Mouse (Mus musculus) ES-Bruce4 (cell line): ENCODE data around the gene Vangl1. TPM values are rescaled to one million over a fixed set of nuclear protein-coding genes. Genes with fewer than 3 reads are reported as not detected.

ENCODE experiments used
- H3K27ac ChIP-seq: 2 replicates; pipeline ENCODE4 v1.5.1; 2012; ENCODE audit warnings: low read length, inconsistent platforms; ENCODE audit not compliant: insufficient read depth
- H3K27me3 ChIP-seq: 2 replicates; pipeline ENCODE4 v1.6.1; 2012; ENCODE audit warnings: mild to moderate bottlenecking, low read length, inconsistent platforms; ENCODE audit not compliant: control insufficient read depth, poor library complexity, insufficient read depth, severe bottlenecking
- H3K36me3 ChIP-seq: 2 replicates; pipeline ENCODE4 v1.6.1; 2012; ENCODE audit warnings: inconsistent platforms, mild to moderate bottlenecking, low read length, moderate library complexity; ENCODE audit not compliant: control insufficient read depth, poor library complexity, insufficient read depth, severe bottlenecking
- H3K4me1 ChIP-seq: one replicate; pipeline ENCODE4 v1.8.1; 2011; ENCODE audit warnings: low read length; ENCODE audit not compliant: control insufficient read depth, insufficient read depth
- H3K4me3 ChIP-seq: 2 replicates; pipeline ENCODE4 v1.5.1; 2011; ENCODE audit warnings: low read depth, mild to moderate bottlenecking, low read length
- H3K9ac ChIP-seq: 2 replicates; pipeline ENCODE4 v1.6.1; 2012; ENCODE audit warnings: low read depth, mild to moderate bottlenecking, inconsistent platforms; ENCODE audit not compliant: poor library complexity, severe bottlenecking
- H3K9me3 ChIP-seq: replicated peaks from 2 replicates; pipeline ENCODE4 v1.6.1; 2012; ENCODE audit warnings: mild to moderate bottlenecking, low read length, inconsistent platforms; ENCODE audit not compliant: control insufficient read depth, poor library complexity, insufficient read depth, severe bottlenecking
- CTCF ChIP-seq: IDR thresholded peaks from one replicate; pipeline ENCODE4 v1.8.1; 2011; ENCODE audit warnings: low read depth, low read length
- EP300 ChIP-seq: IDR thresholded peaks from 2 replicates; pipeline ENCODE4 v1.6.1; 2011; ENCODE audit warnings: low read depth, low read length; ENCODE audit not compliant: insufficient read depth
- POLR2A ChIP-seq: IDR thresholded peaks from one replicate; pipeline ENCODE4 v1.8.1; 2011; ENCODE audit warnings: low read length; ENCODE audit not compliant: insufficient read depth
- polyA plus RNA-seq: library from polyadenylated mRNA; stranded (reverse); fragments of >200 nt; gene quantifications from 2 replicates; pipeline ENCODE4 v1.2.4, GENCODE M21; 2011; ENCODE audit warnings: low read depth; ENCODE audit not compliant: missing spikeins, insufficient read depth, insufficient read length

The Vangl1 gene
- polyA plus RNA-seq, 1 experiment, result 85.8 TPM

- no peak overlapping the region for H3K27ac ChIP-seq
- H3K4me3 ChIP-seq, result no peak overlapping the region
- no peak overlapping the region for H3K9ac ChIP-seq
- H3K27me3 ChIP-seq, result no peaks in the 10 kb centered on the region
- TF ChIP-seq EP300 (no peak), POLR2A (no peak), CTCF (no peak)
- H3K36me3 ChIP-seq, result no peaks in the 10 kb centered on the region
- H3K9me3 ChIP-seq, result no peaks in the 10 kb centered on the region
- H3K4me1 ChIP-seq, result no peaks in the 10 kb centered on the region
Measured at GRCm38 (mm10) chr3:102123654-102124053, 80.8 kb downstream of the Vangl1 start.

GRCm38 (mm10) chr3:102122046-102122445 is 82.4 kb downstream of the Vangl1 start:
- Histone ChIP-seq H3K27me3 (no peaks in the 10 kb centered on the region), H3K36me3 (no peaks in the 10 kb centered on the region), H3K9me3 (no peaks in the 10 kb centered on the region), H3K4me1 (no peaks in the 10 kb centered on the region), H3K9ac (no peak overlapping the region), H3K27ac (no peak overlapping the region), H3K4me3 (no peak overlapping the region)
- no peak for TF ChIP-seq POLR2A
- no peak for TF ChIP-seq EP300
- peak; percentile 70 for TF ChIP-seq CTCF

- TF ChIP-seq EP300, result no peak
- TF ChIP-seq CTCF, result no peak
- TF ChIP-seq POLR2A, result no peak
- H3K4me1 ChIP-seq, result no peaks in the 10 kb centered on the region
- H3K27me3 ChIP-seq, result no peaks in the 10 kb centered on the region
- H3K36me3 ChIP-seq, result no peaks in the 10 kb centered on the region
- no peak overlapping the region for H3K27ac ChIP-seq
- no peak overlapping the region for H3K4me3 ChIP-seq
- H3K9ac ChIP-seq, result no peak overlapping the region
- no peaks in the 10 kb centered on the region for H3K9me3 ChIP-seq
Measured at GRCm38 (mm10) chr3:102120947-102121346, 83.5 kb downstream of the Vangl1 start.

- Histone ChIP-seq H3K36me3 (no peaks in the 10 kb centered on the region), H3K27me3 (no peaks in the 10 kb centered on the region), H3K9ac (no peak overlapping the region), H3K4me1 (no peaks in the 10 kb centered on the region), H3K9me3 (no peaks in the 10 kb centered on the region), H3K27ac (no peak overlapping the region), H3K4me3 (no peak overlapping the region)
- TF ChIP-seq CTCF (no peak), EP300 (no peak), POLR2A (no peak)
Measured at GRCm38 (mm10) chr3:102111979-102112599, 92.4 kb downstream of the Vangl1 start.

- H3K27me3 ChIP-seq, result no peaks in the 10 kb centered on the region
- no peak overlapping the region for H3K27ac ChIP-seq
- no peak overlapping the region for H3K9ac ChIP-seq
- H3K4me1 ChIP-seq, result no peaks in the 10 kb centered on the region
- H3K9me3 ChIP-seq, result no peaks in the 10 kb centered on the region
- H3K36me3 ChIP-seq, result no peaks in the 10 kb centered on the region
- no peak for TF ChIP-seq EP300
- TF ChIP-seq POLR2A, result no peak
- no peak for TF ChIP-seq CTCF
- no peak overlapping the region for H3K4me3 ChIP-seq
Measured at GRCm38 (mm10) chr3:102108201-102108600, 96.3 kb downstream of the Vangl1 start.

- TF ChIP-seq EP300 (peak; percentile 86), CTCF (no peak)
- Histone ChIP-seq H3K36me3 (no peaks in the 10 kb centered on the region), H3K27ac (peak overlapping the region; percentile 75), H3K9me3 (no peaks in the 10 kb centered on the region), H3K4me3 (no peak overlapping the region), H3K9ac (no peak overlapping the region), H3K27me3 (no peaks in the 10 kb centered on the region), H3K4me1 (no peaks in the 10 kb centered on the region)
Measured at GRCm38 (mm10) chr3:102103811-102104565, 100.5 kb downstream of the Vangl1 start.

Other genes with a start within 250 kb of the Vangl1 start
- not detected in 2 replicates for gene Nhlh2, start 194.6 kb downstream of the Vangl1 start, polyA plus RNA-seq
- gene Casq2, start 118.3 kb downstream of the Vangl1 start, polyA plus RNA-seq, result not detected in 2 replicates